Mouse (Mus musculus): ENCODE data around the gene Gcn1l1. TPM values are rescaled to one million over a fixed set of nuclear protein-coding genes. Genes with fewer than 3 reads are reported as not detected.

Gene Gcn1l1
- polyA plus RNA-seq, 1 experiment: 38.2 TPM

DNA sequence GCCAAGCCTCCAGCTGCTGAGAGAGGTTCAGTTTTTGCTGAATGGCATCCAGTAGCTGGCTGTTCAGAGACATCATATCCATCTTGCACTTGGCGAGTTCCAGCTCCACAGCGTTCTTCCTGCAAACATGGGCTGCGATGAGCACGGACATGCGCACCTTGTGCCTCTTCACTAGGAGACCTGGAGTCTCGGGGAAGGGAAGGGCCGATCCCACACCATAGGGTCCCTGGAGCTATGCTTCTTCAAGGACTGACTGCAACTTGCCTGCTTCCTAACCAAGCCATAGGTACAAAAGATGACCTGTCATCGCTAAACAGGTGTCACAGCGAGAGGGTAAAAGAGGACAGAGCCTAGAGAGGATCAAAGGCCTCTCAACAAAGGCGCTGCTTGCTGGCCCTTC, 86.8 kb downstream of the Gcn1l1 start:
- no peak for DNase-seq (ENCODE audit: extremely low spot score in 1 of 2, low spot score in 1 of 2)

DNA sequence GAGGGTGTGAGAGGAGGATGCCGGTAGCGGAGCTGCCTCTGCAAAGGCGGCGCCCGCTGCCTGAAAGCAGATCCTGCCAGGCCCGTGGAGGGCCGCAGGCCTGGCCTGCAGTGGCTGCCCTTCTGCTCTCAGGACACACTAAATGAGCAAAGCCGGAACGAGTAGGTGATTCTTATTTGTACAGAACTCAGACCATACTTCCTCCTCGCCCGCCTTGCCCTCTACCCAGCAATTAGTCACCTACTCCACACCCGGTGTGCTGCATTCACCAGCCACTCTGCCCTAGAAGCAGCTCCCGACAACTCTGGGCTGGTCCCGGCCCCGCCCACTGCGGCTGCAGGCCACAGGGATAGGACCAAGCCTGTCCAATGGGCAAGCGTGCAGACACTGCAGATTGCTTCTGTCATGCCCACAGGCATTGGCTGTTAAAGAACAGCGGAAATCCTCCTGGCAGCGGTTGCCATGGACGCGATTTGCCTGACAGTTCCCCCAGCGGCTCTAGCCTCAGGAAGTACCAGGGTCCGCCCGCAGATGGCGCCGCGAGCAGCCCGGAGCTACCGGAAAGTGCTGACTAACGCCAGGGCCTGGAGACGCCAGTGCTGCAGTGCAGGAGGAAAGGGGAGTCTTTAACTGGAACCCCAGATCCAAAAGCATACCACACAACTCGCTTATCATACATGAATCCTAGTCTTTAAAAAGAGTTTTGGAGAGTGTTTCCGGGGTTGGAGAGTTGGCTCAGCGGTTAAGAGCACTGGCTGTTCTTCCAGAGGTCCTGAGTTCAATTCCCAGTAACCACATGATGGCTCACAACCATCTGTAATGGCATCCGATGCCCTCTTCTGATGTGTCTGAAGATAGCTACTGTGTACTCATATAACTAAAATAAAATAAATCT, 87.9 kb downstream of the Gcn1l1 start:
- DNase-seq (ENCODE audit: extremely low spot score in 1 of 2, low spot score in 1 of 2): peak; percentile 99 to 100

DNA sequence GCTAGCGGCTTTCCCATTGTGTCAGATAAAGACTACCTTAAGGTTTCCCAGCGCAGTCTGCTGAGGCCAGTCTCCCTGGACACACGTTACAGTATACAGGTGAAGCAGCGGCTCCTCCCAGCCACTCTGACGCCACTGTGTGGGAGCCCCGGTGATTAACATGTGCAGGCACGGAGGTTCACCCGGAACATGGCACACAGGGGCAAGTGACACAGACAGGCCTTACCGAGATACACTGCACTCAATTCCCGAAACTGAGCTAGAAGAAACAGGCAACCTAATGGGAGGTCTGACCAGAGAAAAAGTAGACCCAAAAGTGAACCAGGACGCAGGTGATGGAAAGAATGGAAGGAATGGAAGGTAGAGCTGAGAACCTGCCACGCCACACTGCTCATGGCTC, 88.7 kb downstream of the Gcn1l1 start:
- no peak for DNase-seq (ENCODE audit: extremely low spot score in 1 of 2, low spot score in 1 of 2)

DNA sequence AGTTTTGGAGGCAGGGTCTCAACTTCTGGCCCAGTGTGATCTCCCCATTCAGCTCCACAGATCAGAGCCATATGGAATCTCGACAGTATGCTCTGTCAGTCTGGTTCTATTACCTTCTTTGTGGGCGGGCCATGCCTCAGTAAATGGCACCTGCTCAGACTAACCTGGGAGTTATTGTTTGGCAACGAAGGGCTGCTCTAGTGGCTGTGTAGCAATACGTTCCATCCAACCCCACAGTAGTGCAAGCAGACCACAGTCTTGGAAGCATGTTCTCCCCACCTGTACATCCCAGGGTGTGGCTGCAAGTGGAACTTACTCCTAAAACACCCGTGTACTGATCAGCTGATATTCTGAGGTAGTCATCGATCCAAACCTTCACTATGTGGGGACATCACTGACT, 91.6 kb downstream of the Gcn1l1 start:
- no peak for DNase-seq (ENCODE audit: extremely low spot score in 1 of 2, low spot score in 1 of 2)

DNA sequence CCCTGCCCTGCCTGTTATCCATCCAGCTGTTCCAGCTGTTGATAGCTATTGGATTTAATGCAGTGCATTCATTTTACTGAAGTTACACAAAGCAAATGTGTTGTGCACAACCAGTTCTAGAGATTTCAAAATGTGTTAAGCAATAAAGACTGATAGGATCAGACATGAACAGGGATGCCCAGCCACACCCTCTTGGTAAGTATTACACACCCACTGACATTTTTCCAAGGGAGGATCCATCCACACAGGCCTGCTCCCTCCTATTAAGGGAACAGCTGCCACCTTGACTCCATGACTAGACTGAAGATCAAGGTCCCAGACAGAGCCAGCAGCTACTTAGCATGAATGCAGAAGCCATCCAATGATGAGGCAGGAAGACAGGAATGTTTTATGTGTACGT, 92.2 kb downstream of the Gcn1l1 start:
- no peak for DNase-seq (ENCODE audit: extremely low spot score in 1 of 2, low spot score in 1 of 2)

DNA sequence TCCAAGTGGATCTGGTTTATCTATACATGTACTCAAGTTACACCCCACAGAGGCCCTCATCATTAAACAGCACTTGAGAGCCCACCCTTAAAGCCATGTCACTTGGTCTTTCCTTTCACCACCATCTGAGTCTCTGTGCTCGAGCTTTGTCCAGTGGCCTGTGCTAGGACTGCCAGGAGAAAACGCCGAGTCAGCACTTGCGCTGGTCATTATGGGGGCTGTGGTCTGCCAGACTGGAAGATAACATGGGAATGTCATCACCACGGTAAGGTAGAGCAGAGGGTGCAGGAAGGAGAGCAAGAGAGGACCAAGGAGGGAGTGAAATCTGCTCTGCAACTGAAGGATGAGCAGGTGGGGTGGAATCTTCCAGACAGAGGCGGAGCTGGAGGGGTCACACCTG, 93.3 kb downstream of the Gcn1l1 start:
- no peak for DNase-seq (ENCODE audit: extremely low spot score in 1 of 2, low spot score in 1 of 2)

DNA sequence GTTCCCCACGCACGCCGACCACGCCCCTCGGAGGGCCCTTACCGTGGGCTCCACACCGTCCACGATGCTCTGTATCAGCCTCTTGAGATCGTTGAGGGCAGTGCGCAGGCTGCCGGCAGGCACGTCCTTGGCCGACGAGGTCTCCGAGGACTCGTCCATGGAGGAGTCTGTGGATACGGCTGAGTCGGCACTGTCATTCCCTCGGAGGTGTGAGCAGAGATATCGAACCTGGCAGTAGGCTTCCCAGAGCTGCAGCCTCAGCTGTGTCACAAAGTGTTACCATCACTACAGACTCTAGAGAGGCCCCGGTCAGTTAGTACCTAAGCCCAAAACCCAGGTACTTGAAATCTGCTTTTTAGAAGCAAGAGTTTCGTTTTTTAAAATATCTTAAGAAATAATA, 97.6 kb downstream of the Gcn1l1 start:
- no peak for DNase-seq (ENCODE audit: extremely low spot score in 1 of 2, low spot score in 1 of 2)

DNA sequence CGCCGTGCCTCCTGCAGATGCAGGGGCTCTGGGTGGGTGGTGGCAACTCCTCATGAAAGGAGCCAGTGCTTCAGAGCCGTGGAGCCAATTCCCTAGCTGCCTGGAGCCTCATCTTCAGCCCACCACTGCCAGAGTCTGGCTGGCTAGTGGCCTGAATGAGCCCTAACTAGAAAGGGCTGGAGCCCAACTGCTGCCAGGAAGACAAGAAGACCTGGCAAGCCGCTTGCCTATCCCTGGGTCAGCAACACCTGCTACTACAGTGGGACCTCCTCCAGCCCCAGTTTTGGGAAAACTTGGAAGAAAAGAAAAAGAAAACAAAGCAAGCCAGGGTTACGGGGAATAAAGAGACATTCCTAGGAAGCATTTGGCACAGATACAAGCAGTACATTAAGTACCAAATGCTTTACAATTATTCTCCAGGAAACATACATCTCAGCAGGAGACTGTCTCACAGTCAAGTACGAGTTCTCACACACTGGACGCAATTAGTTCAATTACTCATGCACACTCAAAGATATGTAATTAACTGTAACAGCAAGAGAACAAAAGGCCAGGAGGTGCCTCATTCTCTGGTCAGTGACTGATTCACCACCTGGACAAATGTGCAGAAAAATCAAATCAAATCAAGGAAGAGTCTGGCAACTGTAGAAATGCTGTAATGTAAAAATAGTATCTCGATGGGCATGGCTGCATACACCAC, 101.5 kb downstream of the Gcn1l1 start:
- DNase-seq (ENCODE audit: extremely low spot score in 1 of 2, low spot score in 1 of 2): no peak

DNA sequence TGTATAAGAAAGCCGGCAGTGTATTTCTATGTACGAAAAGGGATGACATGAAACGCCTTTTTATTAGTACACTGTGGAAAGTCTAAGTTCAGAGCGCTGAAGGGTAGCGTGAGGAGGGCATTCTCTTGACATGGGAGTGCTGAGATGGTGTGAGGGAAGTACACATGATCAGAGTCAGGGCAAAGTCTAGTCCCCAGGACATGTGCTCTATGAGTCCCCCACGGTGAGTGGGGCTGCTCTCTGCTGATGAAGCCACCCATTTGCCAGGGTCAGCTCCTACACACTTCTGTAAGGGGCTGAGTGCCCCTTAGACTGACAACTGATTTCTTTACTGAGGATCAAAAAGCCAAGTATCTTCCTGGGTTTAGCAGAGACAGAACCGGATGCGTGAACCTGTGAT, 102.2 kb downstream of the Gcn1l1 start:
- no peak for DNase-seq (ENCODE audit: extremely low spot score in 1 of 2, low spot score in 1 of 2)

DNA sequence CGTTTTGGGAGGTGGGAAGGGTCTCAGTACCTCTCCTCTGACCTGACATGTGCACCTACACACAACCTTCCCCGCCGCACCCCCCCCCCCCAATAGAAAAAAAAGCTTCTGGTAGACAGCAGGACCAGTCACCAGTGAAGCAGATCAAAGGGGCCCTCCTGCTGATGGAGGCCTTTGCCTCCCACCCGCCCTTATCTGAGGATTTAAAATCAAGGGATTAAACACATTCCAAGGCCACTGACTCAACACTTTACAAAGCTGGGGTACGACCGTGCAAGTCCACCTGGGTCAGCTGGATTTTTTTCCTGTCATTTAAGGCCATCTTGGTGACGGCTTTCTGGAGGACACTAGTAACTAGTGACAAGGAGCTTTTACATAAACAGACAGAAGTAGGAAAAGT, 102.8 kb downstream of the Gcn1l1 start:
- no peak for DNase-seq (ENCODE audit: extremely low spot score in 1 of 2, low spot score in 1 of 2)

DNA sequence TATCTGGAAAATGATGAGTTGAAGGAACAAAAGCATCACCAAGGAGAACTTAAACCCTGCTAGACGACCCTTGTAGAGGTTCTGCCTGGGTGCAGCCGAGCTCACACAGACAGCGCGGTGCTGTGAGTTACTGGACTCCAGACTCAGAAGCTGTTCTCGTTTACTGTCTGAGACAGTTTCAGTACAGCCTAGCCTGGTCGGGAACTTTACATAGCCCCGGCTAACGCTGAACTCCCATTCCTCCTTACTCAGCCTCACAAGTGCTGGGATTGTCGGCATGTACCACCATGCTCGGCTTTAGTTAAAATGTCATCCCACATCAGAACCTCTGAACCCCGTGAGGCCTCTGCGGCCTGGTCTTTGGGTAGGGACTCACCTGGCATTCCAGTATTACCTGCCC, 103.9 kb downstream of the Gcn1l1 start:
- DNase-seq (ENCODE audit: extremely low spot score in 1 of 2, low spot score in 1 of 2): no peak

DNA sequence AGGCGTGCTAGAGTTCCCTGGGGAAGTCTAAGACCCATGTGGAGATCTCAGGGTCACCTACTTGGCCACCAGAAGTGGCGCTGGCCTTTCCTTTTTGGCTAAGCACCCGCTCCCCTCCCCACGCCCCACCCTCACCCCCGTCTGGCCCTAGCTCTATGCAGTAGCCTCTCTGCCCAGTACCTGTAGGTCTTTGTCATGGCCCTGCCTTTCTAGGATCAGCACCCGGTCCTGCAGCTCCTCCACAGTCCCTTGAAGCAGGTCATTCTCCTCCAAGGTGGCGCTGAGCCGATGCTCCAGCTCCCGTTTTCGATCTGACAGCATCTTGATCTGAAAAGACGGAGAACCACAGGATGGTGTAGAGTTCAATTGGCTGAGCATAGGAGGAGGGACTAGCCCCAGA, 104.9 kb downstream of the Gcn1l1 start:
- DNase-seq (ENCODE audit: extremely low spot score in 1 of 2, low spot score in 1 of 2): no peak

DNA sequence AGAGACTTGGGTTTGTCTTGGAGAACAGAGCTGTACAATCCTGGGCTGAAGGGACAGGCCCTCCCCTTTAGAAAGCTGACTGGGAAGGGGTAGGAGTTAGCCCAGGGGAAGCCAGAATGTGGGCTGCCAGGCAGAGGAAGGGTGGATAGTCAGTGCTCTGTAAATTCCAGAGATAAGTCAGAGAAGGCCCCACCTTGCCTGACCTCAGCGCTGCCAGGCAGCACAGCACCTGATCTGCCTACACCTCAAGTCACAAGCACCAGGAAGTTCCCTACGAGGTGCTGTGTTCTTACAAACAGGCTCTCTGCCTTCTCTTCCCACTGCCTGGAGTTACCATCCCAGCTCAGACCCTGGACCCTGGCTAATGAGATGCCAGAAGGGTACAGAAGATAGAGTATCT, 105.4 kb downstream of the Gcn1l1 start:
- no peak for DNase-seq (ENCODE audit: extremely low spot score in 1 of 2, low spot score in 1 of 2)

DNA sequence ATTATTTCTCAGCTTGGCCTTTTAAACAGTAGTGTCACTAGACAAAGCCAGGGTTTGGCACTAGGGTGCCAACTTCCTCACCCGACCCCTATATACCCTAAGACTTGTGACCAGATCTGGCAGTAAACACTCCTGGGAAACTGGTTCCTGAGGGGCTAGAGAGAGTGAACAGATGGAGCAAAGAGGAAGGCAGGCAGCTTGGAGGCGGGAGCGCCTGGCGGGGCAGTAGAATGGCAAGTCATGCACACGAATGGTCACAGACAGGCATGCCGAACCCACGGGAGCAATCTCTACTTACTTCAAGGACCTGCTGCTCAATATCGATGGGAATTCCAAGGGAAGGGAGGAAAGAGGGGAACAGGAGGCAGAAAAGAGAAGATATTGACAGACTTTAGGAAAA, 106.8 kb downstream of the Gcn1l1 start:
- no peak for DNase-seq (ENCODE audit: extremely low spot score in 1 of 2, low spot score in 1 of 2)

Other genes starting within 250 kb of the Gcn1l1 start
- 67.9 and 79.2 TPM in 2 replicates for gene Srsf9, start 238.1 kb upstream of the Gcn1l1 start, polyA plus RNA-seq (2012; rRNA removed)
- gene Gatc, start 224.1 kb upstream of the Gcn1l1 start, polyA plus RNA-seq (2012; rRNA removed): 32.8 and 33.0 TPM in 2 replicates
- 22.2 and 24.1 TPM in 2 replicates for gene Triap1, start 224.0 kb upstream of the Gcn1l1 start, polyA plus RNA-seq (2012; rRNA removed)
- gene Cox6a1, start 216.3 kb upstream of the Gcn1l1 start, polyA plus RNA-seq (2012; rRNA removed): 2,228 and 3,541 TPM in 2 replicates
- gene Msi1, start 135.7 kb upstream of the Gcn1l1 start, polyA plus RNA-seq (2012; rRNA removed): 58.3 and 61.5 TPM in 2 replicates
- gene Pla2g1b, start 99.0 kb upstream of the Gcn1l1 start, polyA plus RNA-seq (2012; rRNA removed): not detected in 2 replicates
- 86.3 and 86.5 TPM in 2 replicates for gene Sirt4, start 80.5 kb upstream of the Gcn1l1 start, polyA plus RNA-seq (2012; rRNA removed)
- 35.3 and 36.9 TPM in 2 replicates for gene Pxn, start 58.6 kb upstream of the Gcn1l1 start, polyA plus RNA-seq (2012; rRNA removed)
- 543 and 568 TPM in 2 replicates for gene Rplp0, start 5.8 kb upstream of the Gcn1l1 start, polyA plus RNA-seq (2012; rRNA removed)
- gene Rab35, start 66.7 kb downstream of the Gcn1l1 start, polyA plus RNA-seq (2012; rRNA removed): 83.5 and 83.6 TPM in 2 replicates
- 166 and 186 TPM in 2 replicates for gene Bicdl1, start 166.4 kb downstream of the Gcn1l1 start, polyA plus RNA-seq (2012; rRNA removed)